Mouse (Mus musculus) frontal cortex, postnatal 25 days (tissue): ENCODE measurements around the gene Crb3.

ENCODE experiments used
- DNase-seq, 2 experiments: peaks; one replicate each; pipeline ENCODE4 v3.0.0; 2022; ENCODE audit warnings: low spot score in 2 of 2

The Crb3 gene

GRCm38 (mm10) chr17:57062011-57062521, 3.2 kb downstream of the Crb3 start:
- DNase-seq = no peak

- no peak for DNase-seq
Measured at GRCm38 (mm10) chr17:57062548-57062947, 3.6 kb downstream of the Crb3 start.

- DNase-seq = no peak
Measured at GRCm38 (mm10) chr17:57063031-57063430, 4.1 kb downstream of the Crb3 start.

GRCm38 (mm10) chr17:57066908-57067307, 8.0 kb downstream of the Crb3 start:
- no peak for DNase-seq

GRCm38 (mm10) chr17:57070272-57070671, 11.4 kb downstream of the Crb3 start:
- no peak for DNase-seq

- no peak for DNase-seq
Measured at GRCm38 (mm10) chr17:57070699-57071098, 11.8 kb downstream of the Crb3 start.

GRCm38 (mm10) chr17:57076916-57077315, 18.0 kb downstream of the Crb3 start:
- no peak for DNase-seq

GRCm38 (mm10) chr17:57078336-57078735, 19.4 kb downstream of the Crb3 start, which contains the start of gene Dennd1c:
Gene Dennd1c (minus strand): TSS chr17:57078514.
- DNase-seq = no peak

GRCm38 (mm10) chr17:57079919-57080318, 21.0 kb downstream of the Crb3 start:
- DNase-seq = no peak

- peak in 1 of 2 experiments; percentile 17 for DNase-seq
Measured at GRCm38 (mm10) chr17:57081234-57081842, 22.4 kb downstream of the Crb3 start.

GRCm38 (mm10) chr17:57082481-57082880, 23.6 kb downstream of the Crb3 start:
- no peak for DNase-seq

- DNase-seq = peak in 1 of 2 experiments; percentile 11
Measured at GRCm38 (mm10) chr17:57085970-57086757, 27.3 kb downstream of the Crb3 start.

GRCm38 (mm10) chr17:57087049-57087832, 28.3 kb downstream of the Crb3 start, which contains the start of gene Tubb4a:
Gene Tubb4a (minus strand): TSS chr17:57087782.
- peak; percentile 72 to 82 for DNase-seq

- DNase-seq = no peak
Measured at GRCm38 (mm10) chr17:57094222-57094621, 35.3 kb downstream of the Crb3 start.

- no peak for DNase-seq
Measured at GRCm38 (mm10) chr17:57095855-57096622, 37.1 kb downstream of the Crb3 start.

- peak; percentile 78 to 82 for DNase-seq
Measured at GRCm38 (mm10) chr17:57096623-57096920, 37.7 kb downstream of the Crb3 start.

GRCm38 (mm10) chr17:57098321-57098720, 39.4 kb downstream of the Crb3 start:
- no peak for DNase-seq

GRCm38 (mm10) chr17:57099629-57100325, 40.9 kb downstream of the Crb3 start:
- DNase-seq = no peak

GRCm38 (mm10) chr17:57102276-57102675, 43.4 kb downstream of the Crb3 start:
- DNase-seq = no peak

GRCm38 (mm10) chr17:57104496-57104895, 45.6 kb downstream of the Crb3 start:
- no peak for DNase-seq
